Mouse (Mus musculus): ENCODE data around the gene Zdhhc23.

Gene Zdhhc23

GRCm38 (mm10) chr16:43979328-43980109 is at the start of gene Zdhhc23:
TSS of gene Zdhhc23 (minus strand) at chr16:43979791.
- DNase-seq (ENCODE audit: low spot score in 2 of 2) = no peak

- DNase-seq (ENCODE audit: low spot score in 2 of 2) = no peak
These were observed 49.7 kb upstream of the Zdhhc23 start for GRCm38 (mm10) chr16:44029273-44029672.

- no peak for DNase-seq (ENCODE audit: low spot score in 2 of 2)
These were observed 47.2 kb upstream of the Zdhhc23 start for GRCm38 (mm10) chr16:44026822-44027221.

GRCm38 (mm10) chr16:44026210-44026609 is 46.6 kb upstream of the Zdhhc23 start:
- DNase-seq (ENCODE audit: low spot score in 2 of 2) = no peak

- no peak for DNase-seq (ENCODE audit: low spot score in 2 of 2)
These were observed 39.5 kb upstream of the Zdhhc23 start for GRCm38 (mm10) chr16:44018986-44019548.

- DNase-seq (ENCODE audit: low spot score in 2 of 2) = no peak
These were observed 38.8 kb upstream of the Zdhhc23 start for GRCm38 (mm10) chr16:44018372-44018771.

- DNase-seq (ENCODE audit: low spot score in 2 of 2) = no peak
These were observed 38.1 kb upstream of the Zdhhc23 start for GRCm38 (mm10) chr16:44017707-44018106.

GRCm38 (mm10) chr16:44016164-44016563 is 36.6 kb upstream of the Zdhhc23 start:
- DNase-seq (ENCODE audit: low spot score in 2 of 2) = peak; percentile 4 to 7

GRCm38 (mm10) chr16:44015416-44016158 is 36.0 kb upstream of the Zdhhc23 start:
- no peak for DNase-seq (ENCODE audit: low spot score in 2 of 2)

GRCm38 (mm10) chr16:44011010-44011409 is 31.4 kb upstream of the Zdhhc23 start:
- no peak for DNase-seq (ENCODE audit: low spot score in 2 of 2)

- DNase-seq (ENCODE audit: low spot score in 2 of 2) = no peak
These were observed 22.5 kb upstream of the Zdhhc23 start for GRCm38 (mm10) chr16:44002086-44002485.

GRCm38 (mm10) chr16:43999541-43999940 is 19.9 kb upstream of the Zdhhc23 start:
- no peak for DNase-seq (ENCODE audit: low spot score in 2 of 2)

GRCm38 (mm10) chr16:43999111-43999510 is 19.5 kb upstream of the Zdhhc23 start:
- DNase-seq (ENCODE audit: low spot score in 2 of 2) = no peak

- no peak for DNase-seq (ENCODE audit: low spot score in 2 of 2)
These were observed 15.0 kb upstream of the Zdhhc23 start for GRCm38 (mm10) chr16:43994623-43995022.

- DNase-seq (ENCODE audit: low spot score in 2 of 2) = no peak
These were observed 6.7 kb upstream of the Zdhhc23 start for GRCm38 (mm10) chr16:43986299-43986698.

- no peak for DNase-seq (ENCODE audit: low spot score in 2 of 2)
These were observed 569 bp upstream of the Zdhhc23 start for GRCm38 (mm10) chr16:43980110-43980609.

- no peak for DNase-seq (ENCODE audit: low spot score in 2 of 2)
These were observed 622 bp downstream of the Zdhhc23 start for GRCm38 (mm10) chr16:43979010-43979327.

- DNase-seq (ENCODE audit: low spot score in 2 of 2) = no peak
These were observed 5.9 kb downstream of the Zdhhc23 start for GRCm38 (mm10) chr16:43973606-43974220.

- DNase-seq (ENCODE audit: low spot score in 2 of 2) = no peak
These were observed 6.4 kb downstream of the Zdhhc23 start for GRCm38 (mm10) chr16:43973147-43973546.

- no peak for DNase-seq (ENCODE audit: low spot score in 2 of 2)
These were observed 7.2 kb downstream of the Zdhhc23 start for GRCm38 (mm10) chr16:43972391-43972790.

GRCm38 (mm10) chr16:43971741-43972140 is 7.8 kb downstream of the Zdhhc23 start:
- no peak for DNase-seq (ENCODE audit: low spot score in 2 of 2)

- DNase-seq (ENCODE audit: low spot score in 2 of 2) = no peak
These were observed 8.4 kb downstream of the Zdhhc23 start for GRCm38 (mm10) chr16:43971189-43971588.
